Mouse (Mus musculus) cerebellum, adult 9-11 months (tissue): Measurements from ENCODE around the gene Batf3.
"Not testable (repeated sequence)": the region's sequence is repeated elsewhere in the genome, so short reads cannot be mapped to it uniquely, and the experiment has no call there.

Experiments used
- DNase-seq: peaks from one replicate; pipeline ENCODE4 v3.0.0; 2022

Gene Batf3

GRCm38 (mm10) chr1:191138436-191138835 lies 40.8 kb downstream of the Batf3 start:
- no peak for DNase-seq

DNA sequence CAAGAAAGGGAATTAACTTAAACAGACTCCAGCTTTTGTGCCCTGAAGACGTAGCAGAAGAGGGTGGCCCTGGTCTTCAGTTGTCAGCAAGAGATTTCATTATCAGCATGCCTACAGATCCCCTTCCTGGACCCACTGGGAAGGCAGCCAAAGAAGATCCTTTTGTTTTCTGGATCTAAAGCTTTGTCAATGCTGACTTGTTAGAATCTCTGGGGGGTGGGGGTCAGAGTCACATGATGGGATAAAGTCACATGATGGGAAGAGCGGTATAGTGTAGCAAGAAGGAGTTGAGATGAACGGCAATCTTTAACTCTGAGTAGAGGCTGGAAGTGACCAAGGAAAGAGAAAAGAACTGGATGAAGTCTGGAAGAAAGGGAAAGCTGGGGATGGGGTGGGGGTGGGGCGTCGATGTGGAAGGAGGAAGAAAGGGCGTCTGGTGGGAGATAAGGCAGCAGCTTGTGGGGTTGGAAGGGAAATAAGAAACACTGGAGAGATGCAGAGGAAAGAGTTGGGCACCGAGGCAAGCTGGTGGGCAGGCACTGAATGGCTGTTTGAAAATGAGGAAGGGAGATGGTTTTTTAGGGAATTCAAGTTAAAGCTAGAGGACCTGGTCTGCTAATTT lies 41.3 kb downstream of the Batf3 start:
- no peak for DNase-seq

DNA sequence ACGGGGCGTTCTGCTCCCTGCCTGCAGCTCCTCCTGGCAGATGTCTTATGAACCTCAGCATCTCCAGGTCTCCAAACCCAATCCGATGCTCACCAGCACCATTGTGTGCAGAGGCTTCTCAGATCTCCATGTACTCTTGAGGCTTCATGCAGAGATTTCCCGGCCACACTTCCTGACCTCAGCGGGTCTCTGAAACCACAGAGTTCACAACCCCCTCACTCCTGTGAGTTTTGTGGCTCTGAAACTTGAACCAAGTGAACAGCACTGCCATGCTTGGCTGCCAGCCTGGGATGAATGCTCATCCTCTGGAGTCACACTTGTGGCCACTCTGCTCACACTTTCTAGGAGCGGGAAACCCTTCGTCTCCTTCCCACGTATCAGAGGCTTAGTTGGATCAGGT lies 43.3 kb downstream of the Batf3 start:
- DNase-seq = no peak

- DNase-seq = not testable (repeated sequence)
Observed at GRCm38 (mm10) chr1:191149489-191149888, 51.8 kb downstream of the Batf3 start.

DNA sequence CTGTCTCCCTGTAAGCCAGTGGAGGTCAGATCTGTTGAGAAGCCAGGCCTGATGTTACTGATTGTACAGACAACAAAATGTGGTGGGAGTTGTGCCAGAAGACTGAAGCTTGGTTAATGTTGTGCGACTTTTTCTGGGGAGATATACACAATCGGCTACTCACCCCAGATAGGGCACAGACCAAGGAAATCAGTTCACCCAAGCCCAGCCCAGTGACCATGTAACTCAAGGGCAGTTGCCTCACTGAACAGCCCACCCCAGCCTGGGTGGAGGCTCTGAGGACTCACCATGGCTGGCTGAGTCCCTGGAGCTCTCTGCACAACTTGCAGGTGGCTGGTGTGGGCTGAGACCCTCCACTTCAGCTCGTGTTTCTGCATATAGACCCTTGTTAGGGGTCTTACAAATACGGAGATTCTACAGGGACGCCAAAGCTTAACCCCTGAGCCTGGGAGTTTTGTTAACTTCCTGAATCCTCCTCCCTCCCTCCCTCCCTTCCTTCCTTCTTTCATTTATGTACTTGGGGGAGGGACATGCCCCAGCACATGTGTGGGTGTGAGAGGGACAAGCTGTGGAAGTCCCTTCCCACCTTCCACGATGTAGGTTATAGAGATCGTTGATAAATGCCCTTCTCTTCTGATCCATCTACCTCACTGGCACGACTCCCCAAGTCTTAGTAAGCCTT lies 53.4 kb downstream of the Batf3 start:
- DNase-seq = no peak

DNA sequence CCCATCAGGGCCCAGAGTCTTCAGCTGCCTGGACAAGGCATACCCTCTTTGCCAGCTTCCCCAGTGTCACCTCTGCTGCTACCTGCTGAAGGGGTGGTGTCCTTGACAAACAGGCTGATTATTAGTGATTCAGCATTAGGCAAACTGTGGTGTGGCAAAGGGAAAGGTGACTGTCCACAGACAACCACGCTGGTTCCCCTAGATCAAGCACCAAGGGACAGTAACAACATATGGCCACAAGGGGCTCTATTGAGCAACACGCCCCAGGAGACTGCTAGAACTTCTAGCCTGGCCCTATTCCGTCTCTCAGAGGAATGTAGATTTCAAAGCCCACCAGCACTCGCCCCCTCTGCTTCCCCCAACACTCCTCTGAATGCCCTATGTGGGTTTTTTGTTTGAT lies 55.4 kb downstream of the Batf3 start:
- DNase-seq = peak; percentile 14

GRCm38 (mm10) chr1:191154314-191154713 lies 56.7 kb downstream of the Batf3 start:
- no peak for DNase-seq
